Mouse (Mus musculus): ENCODE data around the gene Pgf.

- no peak for TF ChIP-seq CTCF (IDR thresholded peaks at IDR 0.05; ENCODE audit: low read depth)
- no peak for TF ChIP-seq EP300 (IDR thresholded peaks at IDR 0.05; ENCODE audit: low read depth)
Measured at GRCm38 (mm10) chr12:85124751-85125150, 52.8 kb downstream of the Pgf start.
